Mouse (Mus musculus) hindbrain, embryonic 14.5 days (tissue): ENCODE results near the gene Ints13. TPM values are rescaled to one million over a fixed set of nuclear protein-coding genes. Genes with fewer than 3 reads are reported as not detected.
"Not testable (repeated sequence)": the region's sequence is repeated elsewhere in the genome, so short reads cannot be mapped to it uniquely, and the experiment has no call there.

Experiments used
- ATAC-seq: fragments of 200-750 bp; cut with Nextera tagmentation; 2 replicates; pipeline ENCODE4 v1.8.0; 2017; ENCODE audit warnings: moderate number of reproducible peaks, mild to moderate bottlenecking, moderate TSS enrichment, moderate library complexity; ENCODE audit not compliant: low FRiP score
- DNase-seq: peaks from one replicate; pipeline ENCODE4 v3.0.0-alpha.2; 2015; ENCODE audit warnings: low spot score
- H3K27ac ChIP-seq: fragments of 300-500 bp; sonication (generic); 2 replicates; pipeline ENCODE4 v1.5.1; 2014; ENCODE audit warnings: mild to moderate bottlenecking, moderate library complexity
- H3K27me3 ChIP-seq: fragments of 300-500 bp; sonication (generic); 2 replicates; pipeline ENCODE4 v1.6.1; 2014; ENCODE audit warnings: mild to moderate bottlenecking, low read length, mixed read lengths; ENCODE audit not compliant: control insufficient read depth, insufficient read depth
- H3K36me3 ChIP-seq: fragments of 300-500 bp; sonication (generic); replicated peaks from 2 replicates; pipeline ENCODE4 v1.6.1; 2014; ENCODE audit not compliant: control insufficient read depth, insufficient read depth
- H3K4me1 ChIP-seq: fragments of 300-500 bp; sonication (generic); replicated peaks from 2 replicates; pipeline ENCODE4 v1.6.1; 2014; ENCODE audit warnings: antibody characterized with exemption, low read length, mixed read lengths; ENCODE audit not compliant: control insufficient read depth, insufficient read depth
- H3K4me2 ChIP-seq: fragments of 300-500 bp; sonication (generic); replicated peaks from 2 replicates; pipeline ENCODE4 v1.6.1; 2014; ENCODE audit warnings: mild to moderate bottlenecking, moderate library complexity
- H3K4me3 ChIP-seq: fragments of 300-500 bp; sonication (generic); replicated peaks from 2 replicates; pipeline ENCODE4 v1.5.1; 2014; ENCODE audit warnings: mild to moderate bottlenecking, low read length
- H3K9ac ChIP-seq: fragments of 300-500 bp; sonication (generic); 2 replicates; pipeline ENCODE4 v1.6.1; 2014
- H3K9me3 ChIP-seq: fragments of 300-500 bp; sonication (generic); 2 replicates; pipeline ENCODE4 v1.6.1; 2016; ENCODE audit warnings: low read length; ENCODE audit not compliant: control insufficient read depth
- WGBS: fragments of 180-500 bp; shearing (Covaris S2); extraction: QIAGEN DNeasy Blood & Tissue Kit; methylation state at CpG from one replicate; pipeline ENCODE4 v1.1.7; 2014; 5-methylcytosine and 5-hydroxymethylcytosine counted together
- polyA plus RNA-seq: library from polyadenylated mRNA; unstranded; fragments of >200 nt; fragmentation: Nextera tagmentation; extraction: Ambion mirVana; gene quantifications from 2 replicates; pipeline ENCODE4 v1.2.1, GENCODE M21; 2014

The Ints13 gene
- polyA plus RNA-seq, 1 experiment from 2014 or later: 44.8 TPM

DNA sequence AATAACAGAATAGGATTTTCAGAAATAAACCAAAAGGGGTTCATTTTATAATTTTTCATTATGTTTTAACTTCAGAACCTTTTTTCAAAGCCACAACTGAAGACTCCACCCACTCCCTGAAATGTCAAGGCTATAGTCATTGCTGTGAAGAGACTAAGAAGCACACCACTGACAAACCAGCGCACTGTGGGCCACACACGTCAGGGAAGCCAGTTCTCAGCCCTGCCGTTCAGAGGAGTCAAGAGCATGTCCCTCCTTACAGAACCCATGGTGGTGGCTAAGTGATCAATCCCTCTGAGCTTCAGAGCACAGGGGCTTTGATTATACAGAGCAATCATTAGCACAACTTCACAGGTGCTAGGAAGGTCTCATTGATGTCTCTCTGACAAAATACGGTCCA, 25.0 kb upstream of the Ints13 start:
- WGBS: 90% methylated on average over 4 of the region's 4 CpGs
- ATAC-seq (no peak), DNase-seq (no peak)
- no peak overlapping the region for H3K4me3 ChIP-seq
- H3K36me3 ChIP-seq: peaks cover 90% of the 10 kb centered on the region
- no peaks in the 10 kb centered on the region for H3K27me3 ChIP-seq
- H3K9ac ChIP-seq: no peak overlapping the region
- no peaks in the 10 kb centered on the region for H3K4me1 ChIP-seq
- no peak overlapping the region for H3K27ac ChIP-seq
- H3K4me2 ChIP-seq: no peak overlapping the region
- H3K9me3 ChIP-seq: no peaks in the 10 kb centered on the region

DNA sequence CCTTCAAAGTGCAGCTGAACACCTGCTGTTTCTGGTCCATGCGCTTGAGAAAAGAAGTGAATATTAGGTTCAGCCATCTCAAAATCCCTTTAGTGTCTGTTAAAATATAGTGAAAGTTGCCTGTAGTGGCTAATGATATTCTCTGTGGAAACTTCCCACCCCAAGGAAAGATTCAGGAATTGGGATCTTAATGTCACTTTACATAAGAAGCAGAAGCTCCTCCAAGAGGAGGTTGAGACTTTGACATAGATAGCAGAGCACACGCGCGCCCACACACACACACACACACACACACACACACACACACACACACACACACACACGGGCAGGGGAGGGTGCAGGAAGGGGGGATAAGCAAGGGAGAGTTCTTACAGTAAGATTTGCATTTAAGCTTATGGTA, 7.5 kb upstream of the Ints13 start:
- H3K4me3 ChIP-seq: no peak overlapping the region
- DNase-seq (no peak), ATAC-seq (no peak)
- H3K36me3 ChIP-seq: peaks cover 38% of the 10 kb centered on the region
- H3K9ac ChIP-seq: no peak overlapping the region
- H3K9me3 ChIP-seq: no peaks in the 10 kb centered on the region
- H3K4me2 ChIP-seq: no peak overlapping the region
- WGBS: 97% methylated on average over 5 of the region's 5 CpGs
- no peak overlapping the region for H3K27ac ChIP-seq
- no peaks in the 10 kb centered on the region for H3K27me3 ChIP-seq
- H3K4me1 ChIP-seq: peaks cover 3% of the 10 kb centered on the region; the same call in 1 of the 2 replicates

DNA sequence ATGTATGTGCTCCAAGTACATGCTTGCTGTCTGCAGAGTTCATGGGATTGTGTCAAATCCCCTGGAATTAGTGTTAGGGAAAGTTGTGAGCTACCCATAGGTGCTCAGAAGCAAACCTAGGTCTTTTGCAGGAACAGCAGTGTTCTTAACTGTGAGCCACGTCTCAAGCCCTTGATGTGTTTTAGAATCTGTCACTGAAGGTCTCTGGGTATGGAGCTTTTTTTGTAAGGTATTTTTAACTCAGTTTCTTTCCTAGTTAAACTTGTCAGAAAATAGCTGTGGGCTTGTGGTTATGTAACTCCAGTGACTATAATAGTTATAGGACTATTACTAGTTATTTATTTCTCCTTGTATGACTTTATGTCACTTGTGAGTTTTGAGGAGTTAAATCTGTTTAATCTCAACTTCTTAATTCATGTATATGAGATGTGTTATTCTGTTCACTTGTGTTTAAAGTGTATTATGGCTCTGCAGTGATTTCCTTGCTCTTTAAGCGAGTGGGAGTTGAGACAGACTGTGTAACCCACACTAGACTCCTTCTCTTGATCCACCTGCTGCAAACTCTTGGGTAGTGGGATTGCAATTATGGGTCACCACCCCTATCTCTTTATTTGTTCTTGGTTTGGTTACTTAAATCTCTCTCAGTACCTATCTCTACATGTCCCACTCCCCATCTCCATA, 5.9 kb upstream of the Ints13 start:
- H3K4me3 ChIP-seq: no peak overlapping the region
- no peaks in the 10 kb centered on the region for H3K27me3 ChIP-seq
- DNase-seq (no peak), ATAC-seq (no peak)
- peaks cover 11% of the 10 kb centered on the region for H3K4me1 ChIP-seq
- H3K4me2 ChIP-seq: no peak overlapping the region
- H3K36me3 ChIP-seq: peaks cover 21% of the 10 kb centered on the region
- no peak overlapping the region for H3K27ac ChIP-seq
- no peak overlapping the region for H3K9ac ChIP-seq
- H3K9me3 ChIP-seq: no peaks in the 10 kb centered on the region
- 86% methylated on average over 2 of the region's 2 CpGs for WGBS

DNA sequence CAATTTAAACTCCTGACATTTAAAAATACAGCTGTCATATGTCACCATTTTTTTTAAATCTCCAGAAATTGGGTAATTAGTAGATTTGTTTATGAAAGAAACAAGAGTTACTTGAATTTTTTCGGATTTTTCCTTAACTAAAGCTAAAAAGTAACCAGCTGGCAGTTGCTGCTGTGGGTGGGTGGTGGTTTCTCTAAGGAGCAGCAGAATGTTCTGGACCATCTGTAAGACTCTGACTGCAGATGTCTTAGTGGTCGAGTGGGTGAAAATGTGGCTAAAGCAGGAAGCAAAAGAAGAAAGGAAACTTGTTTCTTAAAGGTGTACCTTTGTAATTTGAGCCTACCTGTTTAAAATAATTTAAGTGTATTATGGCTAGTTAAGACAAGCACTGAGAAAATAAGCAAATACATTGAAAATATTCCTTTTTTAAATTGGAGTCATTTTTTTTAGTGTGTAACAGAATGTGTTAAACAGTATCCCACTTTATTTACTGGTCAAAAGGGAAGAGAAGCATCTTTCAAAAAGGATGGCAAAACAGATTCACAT, 2.8 kb upstream of the Ints13 start:
- no peak overlapping the region for H3K9ac ChIP-seq
- WGBS: 51% methylated on average over 2 of the region's 2 CpGs
- DNase-seq (no peak), ATAC-seq (no peak)
- H3K27ac ChIP-seq: no peak overlapping the region
- no peaks in the 10 kb centered on the region for H3K9me3 ChIP-seq
- peaks cover 25% of the 10 kb centered on the region for H3K4me1 ChIP-seq
- no peaks in the 10 kb centered on the region for H3K36me3 ChIP-seq
- H3K4me2 ChIP-seq: no peak overlapping the region
- H3K4me3 ChIP-seq: no peak overlapping the region
- no peaks in the 10 kb centered on the region for H3K27me3 ChIP-seq

DNA sequence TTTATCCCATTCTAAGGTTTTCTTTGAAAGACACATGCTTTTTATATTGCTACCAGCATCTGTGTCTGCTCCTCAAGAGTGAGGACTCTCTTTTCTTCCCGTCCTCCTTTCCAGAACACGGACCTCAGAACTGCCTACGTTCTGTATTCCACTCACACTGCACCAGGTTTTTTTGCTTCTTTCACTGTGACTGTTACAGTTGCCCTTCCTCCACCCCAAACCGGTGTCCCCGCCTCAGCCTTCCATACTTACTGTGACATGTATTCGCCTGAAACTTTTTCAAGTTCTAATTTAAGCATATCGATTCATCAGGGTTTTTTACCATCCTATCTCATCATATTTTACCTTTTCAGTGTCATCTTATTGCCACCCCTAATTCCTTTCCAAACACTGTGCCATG, 951 bp upstream of the Ints13 start:
- peaks cover 30% of the 10 kb centered on the region for H3K4me1 ChIP-seq
- WGBS: 16% methylated on average over 7 of the region's 7 CpGs
- DNase-seq: no peak
- peaks cover 3% of the 10 kb centered on the region; the same call in 1 of the 2 replicates for H3K36me3 ChIP-seq
- ATAC-seq: no peak
- peak overlapping the region; percentile 98 for H3K27ac ChIP-seq
- H3K9me3 ChIP-seq: no peaks in the 10 kb centered on the region
- no peaks in the 10 kb centered on the region for H3K27me3 ChIP-seq
- peak overlapping the region; percentile 84 for H3K4me3 ChIP-seq
- peak overlapping the region; percentile 81 for H3K4me2 ChIP-seq
- H3K9ac ChIP-seq: peak overlapping the region; percentile 88

DNA sequence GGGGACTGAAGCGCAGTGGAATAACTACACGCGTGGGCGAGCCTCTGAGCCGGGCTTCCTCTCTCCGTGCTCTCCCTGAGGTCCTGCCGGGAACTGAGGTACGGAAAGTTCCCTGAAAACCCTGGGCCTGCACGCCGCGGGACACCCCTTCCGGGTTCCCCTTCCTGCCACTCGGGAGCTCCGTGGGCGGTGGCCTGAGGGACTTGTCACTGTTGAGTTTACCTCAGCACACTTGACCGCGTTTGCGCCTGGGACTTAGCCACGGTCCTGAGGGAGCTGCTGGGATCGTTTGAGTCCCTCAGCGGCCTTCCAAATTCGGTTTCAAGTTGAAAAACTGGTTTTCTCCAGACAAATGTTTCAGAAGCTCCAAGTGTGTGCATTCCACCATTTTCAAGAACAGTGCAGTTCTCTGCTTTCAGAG, 486 bp upstream of the Ints13 start:
- ATAC-seq: peak; percentile 60; the same call in 1 of the 2 replicates
- H3K9me3 ChIP-seq: no peaks in the 10 kb centered on the region
- peak overlapping the region; percentile 98 for H3K27ac ChIP-seq
- peak overlapping the region; percentile 88 for H3K9ac ChIP-seq
- no peaks in the 10 kb centered on the region for H3K27me3 ChIP-seq
- DNase-seq: no peak
- 0% methylated on average over 22 of the region's 22 CpGs for WGBS
- H3K4me2 ChIP-seq: peak overlapping the region; percentile 81
- peaks cover 30% of the 10 kb centered on the region for H3K4me1 ChIP-seq
- peaks cover 3% of the 10 kb centered on the region; the same call in 1 of the 2 replicates for H3K36me3 ChIP-seq
- peak overlapping the region; percentile 84 for H3K4me3 ChIP-seq

DNA sequence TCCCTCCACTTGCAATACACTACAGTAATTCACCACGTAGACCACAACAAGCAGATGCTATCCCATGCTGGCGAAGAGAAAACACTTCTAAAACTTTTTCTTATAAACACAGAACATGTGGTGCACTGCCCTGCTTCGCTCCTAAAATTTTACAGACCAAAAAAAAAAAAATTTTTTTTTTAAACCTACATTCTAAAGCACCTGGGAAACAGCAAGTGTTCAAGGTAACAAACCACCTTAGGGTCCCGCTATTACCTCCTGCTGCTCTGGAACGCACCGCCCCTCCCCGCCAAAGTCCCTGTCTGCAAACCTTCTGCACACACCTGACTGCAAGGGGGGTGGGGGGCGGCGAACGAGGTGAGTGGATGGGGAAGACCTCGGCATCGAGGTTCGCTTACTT, 732 bp downstream of the Ints13 start, which contains the start of gene Fgfr1op2:
Gene Fgfr1op2 (plus strand): TSS at position 301 of the 400 bp plus-strand sequence.
- WGBS: 1% methylated on average over 13 of the region's 13 CpGs
- ATAC-seq (no peak), DNase-seq (no peak)
- H3K4me1 ChIP-seq: peaks cover 30% of the 10 kb centered on the region
- no peaks in the 10 kb centered on the region for H3K9me3 ChIP-seq
- H3K27me3 ChIP-seq: no peaks in the 10 kb centered on the region
- peak within 1 kb of the TSS; percentile 88 for H3K9ac ChIP-seq
- peak within 1 kb of the TSS; percentile 84 for H3K4me3 ChIP-seq
- peak within 1 kb of the TSS; percentile 81 for H3K4me2 ChIP-seq
- H3K36me3 ChIP-seq: peaks cover 3% of the 10 kb centered on the region; the same call in 1 of the 2 replicates
- H3K27ac ChIP-seq: peak within 1 kb of the TSS; percentile 98

DNA sequence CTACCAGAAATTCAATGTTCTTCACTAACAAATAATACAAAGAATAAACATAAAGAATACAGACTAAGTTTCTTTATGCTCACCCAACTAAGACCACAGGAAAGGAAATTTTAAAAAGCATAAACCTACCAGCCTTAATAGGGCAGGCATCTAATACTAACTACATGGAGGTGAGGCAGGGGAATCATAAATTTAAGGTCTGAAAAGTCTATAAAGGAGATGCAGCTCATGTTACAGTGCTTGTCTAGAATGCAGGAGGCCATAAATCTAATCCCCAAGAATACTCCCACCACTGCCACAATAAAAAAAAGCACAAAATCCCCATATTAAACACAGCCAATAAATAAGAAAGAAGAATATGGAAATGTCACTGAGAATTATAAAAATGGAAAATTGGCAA, 5.6 kb downstream of the Ints13 start:
- Histone ChIP-seq H3K27ac (no peak overlapping the region), H3K36me3 (peaks cover 16% of the 10 kb centered on the region), H3K9me3 (no peaks in the 10 kb centered on the region), H3K9ac (no peak overlapping the region), H3K4me3 (no peak overlapping the region), H3K27me3 (no peaks in the 10 kb centered on the region), H3K4me2 (no peak overlapping the region), H3K4me1 (peaks cover 19% of the 10 kb centered on the region)
- no peak for ATAC-seq
- DNase-seq: no peak

DNA sequence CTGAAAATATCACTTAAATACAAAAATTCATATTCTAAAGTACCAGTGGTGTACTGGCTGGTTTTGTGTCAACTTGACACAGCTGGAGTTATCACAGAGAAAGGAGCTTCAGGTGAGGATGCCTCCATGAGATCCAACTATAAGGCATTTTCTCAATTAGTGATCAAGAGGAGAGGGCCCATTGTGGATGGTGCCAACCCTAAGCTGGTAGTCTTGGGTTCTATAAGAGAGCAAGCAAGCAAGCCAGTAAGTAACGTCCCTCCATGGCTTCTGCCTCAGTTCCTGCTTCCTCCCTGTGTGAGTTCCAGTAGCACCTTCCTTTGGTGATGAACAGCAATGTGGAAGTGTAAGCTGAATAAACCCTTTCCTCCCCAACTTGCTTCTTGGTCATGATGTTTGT, 15.2 kb downstream of the Ints13 start:
- not testable (repeated sequence) for ATAC-seq, H3K4me3 ChIP-seq, H3K27me3 ChIP-seq, H3K27ac ChIP-seq, H3K4me1 ChIP-seq, H3K9ac ChIP-seq, H3K9me3 ChIP-seq, DNase-seq, H3K4me2 ChIP-seq
- WGBS: 88% methylated on average over 1 of the region's 1 CpGs
- H3K36me3 ChIP-seq: peaks cover 72% of the 10 kb centered on the region
